Mouse (Mus musculus) layer of hippocampus, postnatal 36 days (tissue): ENCODE measurements around the gene Arrdc3. TPM values are rescaled to one million over a fixed set of nuclear protein-coding genes. Genes with fewer than 3 reads are reported as not detected.
"Not testable (repeated sequence)": the region's sequence is repeated elsewhere in the genome, so short reads cannot be mapped to it uniquely, and the experiment has no call there.

Experiments
- DNase-seq, 2 experiments: peaks; one replicate each; pipeline ENCODE4 v3.0.0; 2022
- total RNA-seq, 2 experiments: library from RNA; stranded (reverse); gene quantifications; 2 replicates each; pipeline ENCODE4 v1.2.3; 2021

The Arrdc3 gene
- 10 to 100 TPM; 42.8 to 46.5 TPM for total RNA-seq

DNA sequence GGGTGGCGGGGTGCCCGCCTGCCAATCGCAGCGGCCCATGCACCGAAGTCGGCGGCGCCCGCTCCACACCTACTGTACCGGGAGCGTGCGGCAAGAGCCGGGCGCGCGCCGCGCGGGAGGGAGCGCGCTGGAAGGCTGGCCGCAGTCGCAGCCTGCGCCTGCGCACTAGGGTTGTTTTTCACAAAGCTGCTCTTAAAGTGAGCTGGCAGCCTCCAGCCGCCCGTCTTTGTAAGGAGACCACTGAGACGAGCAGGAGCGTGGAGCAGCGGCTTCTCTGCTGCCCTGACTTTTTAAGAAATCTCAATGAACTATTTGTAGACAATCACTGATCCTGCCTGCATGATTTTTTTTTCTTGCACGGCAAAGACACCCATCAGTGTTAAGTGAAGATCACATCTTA, at the start of gene Arrdc3:
Gene Arrdc3, plus strand, starts transcription at position 195 of the 400 bp plus-strand sequence.
- DNase-seq, result peak; percentile 95

DNA sequence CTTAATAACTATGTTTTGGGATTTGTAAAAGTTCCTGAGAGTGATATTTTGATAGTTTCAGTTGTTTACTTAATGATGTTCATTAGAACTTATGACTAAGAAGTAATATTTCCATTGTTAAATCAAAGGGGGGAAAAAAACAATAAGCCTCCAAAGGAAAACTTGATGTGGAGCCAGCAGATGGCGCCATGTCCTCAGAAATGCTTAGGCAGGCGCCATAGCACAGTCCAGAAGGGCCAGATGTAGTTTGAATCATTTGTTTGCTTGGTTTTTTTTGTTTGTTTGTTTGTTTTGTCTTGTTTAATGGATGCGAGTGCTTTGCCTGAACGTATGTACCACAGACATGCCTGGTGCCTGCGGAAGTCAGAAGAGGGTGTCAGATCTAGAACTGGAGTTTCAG, 21.0 kb upstream of the Arrdc3 start:
- DNase-seq, result peak; percentile 48 to 71

DNA sequence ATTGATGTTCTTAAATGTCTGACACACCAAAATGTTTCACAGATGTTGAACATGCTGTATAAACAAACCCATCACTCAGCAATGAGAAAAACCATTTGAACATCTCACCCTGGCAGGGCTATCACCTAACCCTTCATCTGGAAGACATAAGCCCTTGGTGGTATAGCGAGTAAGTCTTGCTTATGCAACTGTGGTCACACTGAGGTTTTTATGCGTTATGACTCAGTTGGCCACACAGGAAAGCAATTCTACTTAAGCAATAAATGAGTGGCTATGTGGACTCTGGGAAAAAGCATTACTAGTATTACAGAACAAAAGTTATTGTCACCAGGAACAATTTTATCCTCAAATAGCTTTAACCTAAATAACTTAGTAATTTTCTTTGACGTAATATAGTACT, 19.0 kb upstream of the Arrdc3 start:
- no peak for DNase-seq

DNA sequence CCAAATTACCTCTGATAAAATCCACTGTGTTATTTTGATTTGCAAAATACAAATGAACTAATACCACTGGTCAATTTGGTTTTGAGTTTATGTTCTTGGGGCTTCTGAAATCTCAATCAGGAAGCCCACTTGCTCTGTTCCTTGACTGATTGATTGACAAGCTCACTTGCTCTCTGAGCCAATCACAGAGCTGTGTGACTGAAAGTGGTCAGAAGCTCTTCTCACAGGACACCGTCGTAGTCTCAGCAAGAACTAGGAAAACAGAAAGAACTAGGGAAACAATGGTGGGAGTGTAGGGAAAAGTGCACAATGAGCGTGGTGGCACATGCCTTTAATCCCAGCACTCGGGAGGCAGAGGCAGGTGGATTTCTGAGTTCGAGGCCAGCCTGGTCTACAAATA, 8.1 kb upstream of the Arrdc3 start:
- no peak for DNase-seq

DNA sequence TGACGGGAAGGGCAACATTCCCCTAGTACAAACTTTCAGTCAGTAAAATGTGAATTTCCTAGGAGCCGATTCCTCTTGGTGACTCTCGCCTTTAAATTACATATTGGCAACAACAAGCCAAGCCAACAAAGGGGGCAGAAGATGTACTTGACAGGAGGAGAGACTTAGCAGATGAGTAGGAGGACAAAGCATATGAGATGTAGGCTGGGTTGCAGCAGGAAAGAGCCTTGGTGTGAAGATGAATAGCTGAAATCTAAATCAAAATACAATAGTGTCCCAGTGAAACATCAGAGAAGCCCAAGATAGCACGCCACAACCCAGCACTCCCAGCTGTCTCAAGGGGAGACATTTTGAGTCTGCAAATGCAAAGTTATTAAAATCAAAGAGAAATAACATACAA, 2.4 kb upstream of the Arrdc3 start:
- peak; percentile 8 to 14 for DNase-seq

- DNase-seq, result no peak
Measured at GRCm38 (mm10) chr13:80881722-80882500, 1.3 kb upstream of the Arrdc3 start.

- no peak for DNase-seq
Measured at GRCm38 (mm10) chr13:80882716-80883135, 458 bp upstream of the Arrdc3 start.

DNA sequence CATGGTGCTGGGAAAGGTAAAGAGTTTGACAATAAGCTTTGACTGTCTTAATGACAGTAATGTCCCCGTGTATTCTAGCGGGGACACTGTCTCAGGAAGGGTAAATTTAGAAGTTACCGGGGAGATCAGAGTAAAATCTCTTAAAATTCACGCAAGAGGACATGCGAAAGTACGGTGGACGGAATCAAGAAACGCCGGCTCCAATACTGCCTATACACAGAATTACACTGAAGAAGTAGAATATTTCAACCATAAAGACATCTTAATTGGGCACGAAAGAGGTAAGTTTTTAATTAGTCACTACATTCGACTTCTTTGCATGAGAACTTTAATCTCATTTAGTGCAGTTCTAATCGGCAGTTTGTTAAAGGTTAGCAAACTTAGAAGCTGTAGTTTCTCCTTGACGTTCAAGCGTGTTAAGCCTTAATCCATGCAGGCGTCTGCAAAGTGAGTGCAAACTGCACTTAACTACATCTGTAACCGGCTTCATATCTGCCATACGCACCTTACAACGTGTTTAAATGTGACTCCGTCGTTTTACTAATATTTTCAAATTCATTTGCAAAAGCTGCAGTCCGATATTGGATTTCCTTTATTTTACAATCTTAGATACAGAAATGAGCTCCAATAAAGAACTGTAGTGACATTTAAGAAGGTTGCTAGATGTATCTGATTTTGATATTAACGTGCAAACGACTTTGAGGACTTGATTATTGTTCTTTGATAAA, 629 bp downstream of the Arrdc3 start:
- DNase-seq, result no peak

DNA sequence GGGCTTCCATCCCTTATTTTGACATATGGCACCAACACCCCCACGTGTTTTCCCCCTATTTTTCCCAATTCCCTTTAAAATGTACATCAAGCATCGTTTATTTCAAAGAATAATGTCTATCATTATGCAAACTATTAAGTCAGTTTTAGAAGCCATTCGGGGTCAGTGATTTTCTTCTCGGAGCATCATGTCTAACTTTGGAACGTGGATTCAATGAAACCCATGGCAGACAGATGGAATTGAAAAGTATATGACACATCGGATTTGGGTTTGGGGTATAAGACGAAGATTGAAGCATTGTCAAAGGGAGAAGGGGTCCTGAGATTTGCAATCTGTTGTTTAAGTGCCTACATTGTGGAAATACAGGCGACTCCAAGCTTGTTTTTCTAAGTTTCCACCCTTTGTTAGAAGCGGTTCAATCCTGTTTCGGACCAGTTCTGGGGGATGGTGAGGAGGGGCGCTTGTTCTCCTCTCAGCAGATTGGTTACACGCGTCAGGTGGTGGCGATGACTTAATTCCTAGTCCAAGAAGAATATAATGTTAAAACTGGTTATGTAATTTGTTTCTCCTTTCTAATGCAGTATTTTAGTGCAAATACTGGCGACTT, 1.3 kb downstream of the Arrdc3 start:
- DNase-seq, result peak; percentile 70 to 72

- peak; percentile 90 to 94 for DNase-seq
Measured at GRCm38 (mm10) chr13:80885103-80885833, 2.1 kb downstream of the Arrdc3 start.

DNA sequence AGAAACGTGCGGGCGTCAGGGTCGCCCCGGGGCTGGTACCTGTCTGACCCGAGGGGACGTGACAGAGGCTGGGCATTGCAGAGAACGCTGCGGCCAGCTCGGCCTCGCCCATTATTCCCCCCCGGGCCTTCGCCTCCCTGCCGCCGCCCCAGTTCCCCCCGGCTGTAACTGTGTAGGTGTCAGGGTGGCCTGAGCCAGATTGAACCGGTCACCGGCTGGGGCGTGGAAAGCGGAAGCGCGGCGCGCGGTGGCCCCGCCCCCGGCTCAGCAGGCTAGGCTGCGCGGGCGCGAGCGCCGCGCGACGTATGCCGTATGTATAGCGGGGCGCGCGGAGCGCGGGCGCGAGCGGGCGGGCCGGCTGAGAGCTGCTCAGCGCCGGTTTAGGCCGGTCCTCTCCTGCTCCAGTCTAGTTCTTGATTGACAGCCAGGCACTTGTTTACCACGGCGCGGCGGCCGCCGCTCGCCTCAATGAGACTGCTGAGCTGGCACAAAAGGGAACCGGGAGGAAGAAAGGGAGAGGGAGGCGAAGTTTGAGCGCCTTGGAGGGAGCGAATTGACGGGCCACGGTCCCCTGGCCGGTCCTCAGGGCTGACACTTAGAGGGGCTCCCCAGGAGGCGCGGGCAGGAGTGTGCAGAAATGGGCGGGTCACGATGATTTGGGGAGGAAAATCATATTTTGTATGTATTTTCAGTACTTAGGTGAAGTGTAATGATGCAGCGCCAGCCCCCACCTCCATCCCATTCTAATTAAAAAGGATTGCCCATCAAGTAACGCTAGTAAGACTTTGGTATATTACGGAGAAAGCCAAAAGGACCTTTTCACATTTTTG, 2.9 kb downstream of the Arrdc3 start:
- peak; percentile 88 to 91 for DNase-seq

- DNase-seq, result no peak
Measured at GRCm38 (mm10) chr13:80886664-80887210, 3.6 kb downstream of the Arrdc3 start.

DNA sequence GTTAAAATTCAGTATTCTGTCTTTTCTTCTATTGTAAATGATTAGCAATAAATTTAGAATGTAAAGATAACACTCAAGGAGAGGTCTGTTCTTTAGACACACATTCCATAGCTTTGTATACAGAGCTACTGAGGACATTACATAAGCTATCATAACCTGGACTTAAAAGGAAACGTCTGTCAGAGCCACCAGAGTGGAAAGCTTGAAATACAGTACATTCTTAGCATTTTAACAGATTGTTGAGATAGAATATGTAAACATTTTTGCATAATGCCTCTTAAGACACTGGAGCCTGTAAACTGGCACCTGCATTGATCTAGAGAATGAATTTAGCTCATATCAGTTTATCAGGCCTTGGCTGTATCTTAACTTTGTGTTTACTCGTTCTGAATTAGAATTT, 4.7 kb downstream of the Arrdc3 start:
- no peak for DNase-seq

DNA sequence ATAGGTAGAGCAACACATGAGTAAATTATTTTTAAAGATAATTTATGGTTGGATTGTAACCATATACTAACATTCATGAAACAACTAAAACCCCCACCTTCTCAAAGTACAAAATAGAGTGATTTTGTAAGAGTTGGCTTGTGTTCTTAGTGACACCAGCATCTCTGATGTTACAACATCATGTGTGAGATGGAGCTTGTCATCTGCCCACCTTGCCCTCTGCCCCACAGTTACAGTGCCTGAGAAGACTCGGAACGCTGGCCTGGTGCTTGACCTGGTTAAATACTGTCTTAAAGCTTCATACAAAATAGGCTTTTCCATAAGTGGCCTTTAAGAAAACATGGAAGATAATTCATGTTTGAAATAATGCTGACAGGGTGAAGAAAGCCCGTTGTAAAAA, 11.7 kb downstream of the Arrdc3 start:
- DNase-seq, result not testable (repeated sequence)

GRCm38 (mm10) chr13:80897411-80897810, 14.2 kb downstream of the Arrdc3 start:
- DNase-seq, result no peak

GRCm38 (mm10) chr13:80898095-80898494, 14.9 kb downstream of the Arrdc3 start:
- DNase-seq, result no peak

DNA sequence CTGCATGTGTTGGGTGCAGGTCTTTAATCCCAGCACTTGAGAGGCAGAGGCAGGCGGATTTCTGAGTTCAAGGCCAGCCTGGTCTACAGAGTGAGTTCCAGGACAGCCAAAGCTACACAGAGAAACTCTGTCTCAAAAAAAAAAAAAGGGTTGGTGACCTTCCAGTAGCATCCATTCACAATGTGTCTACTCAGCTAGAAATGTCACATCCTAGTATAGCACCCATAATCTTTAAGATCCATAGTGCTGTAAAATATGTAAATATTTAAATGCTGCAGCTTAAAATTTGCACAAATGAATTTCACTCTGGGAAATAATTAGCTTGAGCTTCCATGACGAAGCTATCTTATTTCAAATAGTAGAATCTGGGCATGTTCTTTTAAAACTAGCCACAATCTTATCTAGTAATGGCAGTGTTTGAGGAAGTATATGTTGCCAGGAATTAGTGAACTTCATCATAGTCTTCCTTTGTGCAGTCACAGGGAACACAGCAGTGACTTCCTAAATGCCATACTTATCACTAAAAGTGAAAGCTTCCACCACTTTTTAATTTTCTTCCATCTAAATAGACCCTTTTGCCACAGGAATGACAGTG, 16.3 kb downstream of the Arrdc3 start:
- DNase-seq, result no peak

DNA sequence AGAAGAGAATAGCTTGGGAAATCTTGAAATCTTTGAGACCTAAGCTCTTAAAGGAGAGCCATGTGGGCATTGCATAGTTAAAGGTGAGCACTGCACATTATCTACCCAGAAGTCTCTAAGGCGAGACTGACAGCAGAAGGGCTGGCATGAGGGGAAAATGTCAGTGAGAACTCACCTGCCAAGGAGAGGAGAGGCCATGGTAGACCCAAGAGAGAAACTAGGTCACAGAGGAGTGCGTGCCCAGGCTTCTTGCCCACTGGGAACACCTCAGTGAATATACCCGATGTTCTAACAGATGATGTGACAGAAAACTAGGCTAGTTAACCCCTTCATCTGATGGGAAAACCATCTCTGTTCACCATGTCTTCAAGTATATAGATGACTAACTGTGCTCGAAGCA, 18.2 kb downstream of the Arrdc3 start:
- DNase-seq, result no peak

- DNase-seq, result no peak
Measured at GRCm38 (mm10) chr13:80902796-80903195, 19.6 kb downstream of the Arrdc3 start.

DNA sequence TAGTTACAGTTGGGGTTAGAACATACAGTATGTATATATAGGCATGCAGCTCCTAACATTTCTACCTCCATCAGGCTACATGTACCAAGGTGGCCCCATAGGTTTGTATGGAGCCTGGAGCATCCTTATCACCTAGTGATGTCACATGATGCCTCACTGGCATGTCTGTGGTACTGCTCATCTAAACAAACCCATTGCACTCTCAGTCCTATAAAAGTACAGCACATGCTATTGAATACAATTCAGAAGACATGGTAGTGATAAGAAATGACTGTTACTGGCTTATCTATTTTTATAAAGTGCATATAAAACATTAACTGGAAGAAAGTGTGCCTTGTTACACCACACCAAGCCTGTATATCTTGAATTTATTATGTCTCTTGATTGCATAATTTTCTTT, 30.2 kb downstream of the Arrdc3 start:
- DNase-seq, result no peak

GRCm38 (mm10) chr13:80920939-80921338, 37.8 kb downstream of the Arrdc3 start:
- no peak for DNase-seq
